Mouse (Mus musculus) ES-Bruce4 (cell line): ENCODE measurements around the gene Sufu. TPM values are rescaled to one million over a fixed set of nuclear protein-coding genes. Genes with fewer than 3 reads are reported as not detected.

Experiments used
- H3K27ac ChIP-seq: 2 replicates; pipeline ENCODE4 v1.5.1; 2012; ENCODE audit warnings: low read length, inconsistent platforms; ENCODE audit not compliant: insufficient read depth
- H3K27me3 ChIP-seq: 2 replicates; pipeline ENCODE4 v1.6.1; 2012; ENCODE audit warnings: mild to moderate bottlenecking, low read length, inconsistent platforms; ENCODE audit not compliant: control insufficient read depth, poor library complexity, insufficient read depth, severe bottlenecking
- H3K36me3 ChIP-seq: 2 replicates; pipeline ENCODE4 v1.6.1; 2012; ENCODE audit warnings: inconsistent platforms, mild to moderate bottlenecking, low read length, moderate library complexity; ENCODE audit not compliant: control insufficient read depth, poor library complexity, insufficient read depth, severe bottlenecking
- H3K4me1 ChIP-seq: one replicate; pipeline ENCODE4 v1.8.1; 2011; ENCODE audit warnings: low read length; ENCODE audit not compliant: control insufficient read depth, insufficient read depth
- H3K4me3 ChIP-seq: 2 replicates; pipeline ENCODE4 v1.5.1; 2011; ENCODE audit warnings: low read depth, mild to moderate bottlenecking, low read length
- H3K9ac ChIP-seq: 2 replicates; pipeline ENCODE4 v1.6.1; 2012; ENCODE audit warnings: low read depth, mild to moderate bottlenecking, inconsistent platforms; ENCODE audit not compliant: poor library complexity, severe bottlenecking
- H3K9me3 ChIP-seq: replicated peaks from 2 replicates; pipeline ENCODE4 v1.6.1; 2012; ENCODE audit warnings: mild to moderate bottlenecking, low read length, inconsistent platforms; ENCODE audit not compliant: control insufficient read depth, poor library complexity, insufficient read depth, severe bottlenecking
- CTCF ChIP-seq: IDR thresholded peaks from one replicate; pipeline ENCODE4 v1.8.1; 2011; ENCODE audit warnings: low read depth, low read length
- EP300 ChIP-seq: IDR thresholded peaks from 2 replicates; pipeline ENCODE4 v1.6.1; 2011; ENCODE audit warnings: low read depth, low read length; ENCODE audit not compliant: insufficient read depth
- POLR2A ChIP-seq: IDR thresholded peaks from one replicate; pipeline ENCODE4 v1.8.1; 2011; ENCODE audit warnings: low read length; ENCODE audit not compliant: insufficient read depth
- polyA plus RNA-seq: library from polyadenylated mRNA; stranded (reverse); fragments of >200 nt; gene quantifications from 2 replicates; pipeline ENCODE4 v1.2.4, GENCODE M21; 2011; ENCODE audit warnings: low read depth; ENCODE audit not compliant: missing spikeins, insufficient read depth, insufficient read length

The Sufu gene
- polyA plus RNA-seq, 1 experiment: 16.7 TPM

- TF ChIP-seq POLR2A (no peak), EP300 (no peak), CTCF (no peak)
- Histone ChIP-seq H3K4me3 (no peak overlapping the region), H3K4me1 (peaks cover 14% of the 10 kb centered on the region), H3K9ac (no peak overlapping the region), H3K27me3 (no peaks in the 10 kb centered on the region), H3K9me3 (no peaks in the 10 kb centered on the region), H3K27ac (no peak overlapping the region), H3K36me3 (no peaks in the 10 kb centered on the region)
Measured at GRCm38 (mm10) chr19:46483701-46484328, 87.1 kb downstream of the Sufu start.

DNA sequence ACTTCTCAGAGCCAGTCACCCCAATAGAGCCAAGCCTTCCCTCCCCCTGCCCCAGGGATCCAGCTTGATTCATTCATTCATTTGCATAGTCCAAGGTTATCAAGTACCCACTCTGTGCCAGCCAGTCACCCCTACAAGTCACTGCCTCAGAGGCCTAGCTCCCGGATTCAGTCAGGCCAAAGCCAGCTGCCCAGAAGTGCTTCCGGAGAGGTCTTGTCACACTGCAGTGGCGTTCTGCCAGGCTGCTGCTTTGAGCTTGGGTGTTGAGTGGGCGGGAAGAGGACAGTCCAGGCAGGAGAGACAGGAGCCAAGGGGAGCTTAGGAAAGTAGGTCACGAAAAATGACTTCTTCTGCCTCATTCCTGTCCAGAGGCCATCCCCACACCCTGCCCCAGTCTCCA is 87.8 kb downstream of the Sufu start:
- no peaks in the 10 kb centered on the region for H3K36me3 ChIP-seq

GRCm38 (mm10) chr19:46485847-46486246 is 89.2 kb downstream of the Sufu start:
- peaks cover 12% of the 10 kb centered on the region for H3K4me1 ChIP-seq
- no peaks in the 10 kb centered on the region for H3K36me3 ChIP-seq
- H3K9ac ChIP-seq: no peak overlapping the region
- H3K27me3 ChIP-seq: no peaks in the 10 kb centered on the region
- no peak for TF ChIP-seq POLR2A
- H3K27ac ChIP-seq: no peak overlapping the region
- H3K9me3 ChIP-seq: no peaks in the 10 kb centered on the region
- no peak overlapping the region for H3K4me3 ChIP-seq

More for the DNA sequence above, 87.8 kb downstream of the Sufu start:
- Histone ChIP-seq H3K27me3 (no peaks in the 10 kb centered on the region), H3K27ac (no peak overlapping the region), H3K4me1 (peaks cover 14% of the 10 kb centered on the region), H3K4me3 (no peak overlapping the region), H3K9me3 (no peaks in the 10 kb centered on the region), H3K9ac (no peak overlapping the region)
- TF ChIP-seq EP300: no peak
- no peak for TF ChIP-seq POLR2A
- no peak for TF ChIP-seq CTCF

DNA sequence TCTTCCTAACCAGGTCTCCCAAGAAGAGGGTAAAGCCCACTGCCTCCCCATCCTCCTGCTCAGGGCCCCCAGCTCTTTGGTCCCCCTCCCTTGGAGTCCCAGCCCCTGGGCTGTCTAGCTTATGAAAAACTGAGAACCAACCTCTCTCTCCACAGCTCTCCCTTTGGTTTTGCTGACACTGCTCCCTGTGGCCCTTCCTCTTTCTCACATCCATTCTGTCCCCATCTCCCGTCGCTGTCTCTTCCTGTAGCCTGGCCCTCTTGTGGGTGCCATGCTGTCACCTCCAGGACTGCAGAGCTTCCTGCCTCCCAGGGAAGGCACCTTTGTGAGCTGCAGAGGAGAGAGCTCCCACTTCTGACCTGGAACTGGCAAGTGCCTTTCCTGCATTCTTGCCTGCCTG is 90.0 kb downstream of the Sufu start:
- H3K27ac ChIP-seq: no peak overlapping the region
- TF ChIP-seq CTCF (no peak), POLR2A (no peak), EP300 (no peak)

DNA sequence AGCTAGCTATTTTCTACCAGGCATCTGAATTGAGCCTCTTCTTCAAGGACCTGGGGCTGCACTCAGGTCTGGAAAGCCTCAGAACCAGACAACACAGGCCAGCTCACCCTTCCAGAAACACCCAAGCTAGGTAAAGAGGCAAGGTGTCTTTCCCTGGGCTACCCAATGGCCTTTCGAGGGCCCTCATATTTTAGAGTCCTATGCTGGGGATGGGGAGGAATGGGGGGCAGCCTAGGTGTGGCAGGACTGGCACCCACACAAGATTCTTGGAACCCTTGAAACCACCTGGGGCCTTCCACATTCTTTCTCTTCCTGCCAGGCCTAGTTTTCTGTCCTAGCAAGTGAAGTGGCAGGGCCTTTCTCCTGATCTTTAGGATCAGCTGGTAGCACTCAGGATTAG is 92.8 kb downstream of the Sufu start:
- Histone ChIP-seq H3K9ac (no peak overlapping the region), H3K36me3 (no peaks in the 10 kb centered on the region), H3K9me3 (no peaks in the 10 kb centered on the region), H3K4me3 (no peak overlapping the region), H3K27me3 (no peaks in the 10 kb centered on the region), H3K4me1 (peaks cover 9% of the 10 kb centered on the region), H3K27ac (no peak overlapping the region)
- TF ChIP-seq POLR2A (no peak), EP300 (no peak), CTCF (no peak)

More for the DNA sequence above, 90.0 kb downstream of the Sufu start:
- H3K9me3 ChIP-seq: no peaks in the 10 kb centered on the region
- no peaks in the 10 kb centered on the region for H3K36me3 ChIP-seq
- H3K4me3 ChIP-seq: no peak overlapping the region
- H3K9ac ChIP-seq: no peak overlapping the region
- no peaks in the 10 kb centered on the region for H3K27me3 ChIP-seq
- peaks cover 12% of the 10 kb centered on the region for H3K4me1 ChIP-seq

- Histone ChIP-seq H3K4me1 (peaks cover 6% of the 10 kb centered on the region), H3K9me3 (no peaks in the 10 kb centered on the region), H3K36me3 (no peaks in the 10 kb centered on the region), H3K27me3 (no peaks in the 10 kb centered on the region), H3K4me3 (no peak overlapping the region), H3K9ac (no peak overlapping the region), H3K27ac (peak overlapping the region; percentile 68)
- TF ChIP-seq EP300 (peak; percentile 94), POLR2A (no peak)
Measured at GRCm38 (mm10) chr19:46490634-46491033, 93.9 kb downstream of the Sufu start.
